Mouse (Mus musculus): ENCODE results near the gene Vmn2r90. TPM values are rescaled to one million over a fixed set of nuclear protein-coding genes. Genes with fewer than 3 reads are reported as not detected.
"Not testable (repeated sequence)": the region's sequence is repeated elsewhere in the genome, so short reads cannot be mapped to it uniquely, and the experiment has no call there.

Gene Vmn2r90
- polyA plus RNA-seq, 1 experiment from 2014 or later = not detected

DNA sequence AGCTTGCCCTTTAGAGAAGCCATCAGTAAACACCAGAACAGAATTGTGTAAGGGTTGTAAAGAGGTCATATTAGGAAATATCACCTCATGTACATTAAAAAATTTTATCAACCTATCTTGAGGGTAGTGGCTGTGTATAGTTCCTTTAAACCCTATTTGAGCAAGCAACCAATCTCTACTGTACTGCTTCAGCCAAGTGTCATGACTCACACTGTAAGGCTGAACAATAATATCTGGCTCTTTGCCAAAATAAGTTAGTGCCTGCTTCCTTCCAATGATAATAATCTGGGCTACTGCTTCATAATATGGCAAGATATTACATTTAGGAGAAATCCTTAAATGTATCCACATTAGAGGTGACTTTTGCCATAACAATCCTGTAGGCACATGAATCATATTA is 38.0 kb downstream of the Vmn2r90 start:
- H3K36me3 ChIP-seq (ENCODE audit: control insufficient read depth, insufficient read depth); H3K4me2 ChIP-seq (ENCODE audit: low read depth, low read length); H3K9me3 ChIP-seq (replicated peaks; ENCODE audit: control insufficient read depth, low read length); H3K4me3 ChIP-seq (ENCODE audit: low read length); ATAC-seq (replicated peaks; ENCODE audit: extremely low read depth, insufficient read depth, low FRiP score); H3K27ac ChIP-seq (ENCODE audit: low read length); H3K9ac ChIP-seq (ENCODE audit: low read length); H3K27me3 ChIP-seq (ENCODE audit: control insufficient read depth, insufficient read depth, low read length); H3K4me1 ChIP-seq (ENCODE audit: control insufficient read depth, insufficient read depth, low read length): not testable (repeated sequence)

DNA sequence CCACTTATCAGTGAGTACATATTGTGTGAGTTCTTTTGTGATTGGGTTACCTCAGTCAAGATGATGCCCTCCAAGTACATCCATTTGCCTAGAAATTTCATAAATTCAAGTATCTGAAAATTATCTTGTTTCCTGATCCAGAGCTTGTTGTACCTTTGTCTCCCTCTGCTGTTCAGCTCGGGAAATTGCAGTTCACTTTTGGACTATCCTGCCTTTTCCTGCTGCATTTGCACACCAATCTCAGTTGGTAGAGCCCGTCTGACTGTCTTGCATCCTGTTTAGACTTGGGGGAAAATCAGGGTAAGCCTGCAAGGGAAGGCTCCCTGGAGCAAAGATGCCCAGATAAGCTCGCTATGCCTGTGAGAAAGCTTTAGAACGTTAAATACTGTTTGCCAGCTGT is 45.8 kb downstream of the Vmn2r90 start:
- H3K4me2 ChIP-seq (ENCODE audit: low read depth, low read length) = not testable (repeated sequence)

DNA sequence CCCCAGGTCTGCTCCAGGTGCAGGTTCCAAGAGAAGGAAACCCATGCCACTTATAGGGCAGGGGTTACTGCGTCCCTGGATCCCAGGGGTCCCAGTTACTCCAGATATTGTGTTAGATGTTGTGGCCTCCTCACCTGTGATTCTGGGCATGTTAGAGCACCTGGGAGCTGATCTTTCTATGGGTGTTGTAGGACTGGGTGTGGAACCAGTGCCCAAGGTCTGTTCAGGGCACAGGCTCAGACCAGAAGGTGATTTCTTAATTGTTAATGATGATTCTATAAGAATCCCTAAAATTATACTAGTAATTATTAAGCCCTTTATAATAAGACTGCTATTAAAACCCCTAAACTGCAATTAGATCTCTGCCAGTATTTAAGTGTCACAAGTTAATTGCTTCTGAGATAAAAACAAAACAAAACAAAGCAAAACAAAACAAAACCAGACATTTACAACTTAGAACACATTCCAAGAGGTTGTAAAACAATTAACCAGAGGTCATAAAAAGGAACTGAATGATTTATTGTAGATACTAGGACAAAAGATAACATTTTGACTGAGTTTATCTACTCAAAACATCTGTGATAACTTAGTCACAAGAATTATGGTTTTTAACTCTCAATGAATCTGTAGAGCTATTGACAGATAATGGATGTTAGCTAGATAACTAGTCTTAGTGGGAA is 59.2 kb downstream of the Vmn2r90 start:
- no peak for ATAC-seq (replicated peaks; ENCODE audit: extremely low read depth, insufficient read depth, low FRiP score)
- Histone ChIP-seq H3K4me2 (ENCODE audit: low read depth, low read length) (no peak overlapping the region), H3K4me1 (ENCODE audit: control insufficient read depth, insufficient read depth, low read length) (no peaks in the 10 kb centered on the region), H3K9me3 (replicated peaks; ENCODE audit: control insufficient read depth, low read length) (no peaks in the 10 kb centered on the region), H3K9ac (ENCODE audit: low read length) (no peak overlapping the region), H3K27me3 (ENCODE audit: control insufficient read depth, insufficient read depth, low read length) (no peaks in the 10 kb centered on the region), H3K27ac (ENCODE audit: low read length) (no peak overlapping the region), H3K36me3 (ENCODE audit: control insufficient read depth, insufficient read depth) (no peaks in the 10 kb centered on the region), H3K4me3 (ENCODE audit: low read length) (no peak overlapping the region)
- WGBS = 67% methylated on average over 1 of the region's 1 CpGs

More for the DNA sequence above, 45.8 kb downstream of the Vmn2r90 start:
- H3K36me3 ChIP-seq (ENCODE audit: control insufficient read depth, insufficient read depth); ATAC-seq (replicated peaks; ENCODE audit: extremely low read depth, insufficient read depth, low FRiP score); H3K4me1 ChIP-seq (ENCODE audit: control insufficient read depth, insufficient read depth, low read length); H3K27me3 ChIP-seq (ENCODE audit: control insufficient read depth, insufficient read depth, low read length); H3K4me3 ChIP-seq (ENCODE audit: low read length); H3K27ac ChIP-seq (ENCODE audit: low read length); H3K9me3 ChIP-seq (replicated peaks; ENCODE audit: control insufficient read depth, low read length); H3K9ac ChIP-seq (ENCODE audit: low read length): not testable (repeated sequence)
- WGBS = 4% methylated on average over 4 of the region's 4 CpGs

DNA sequence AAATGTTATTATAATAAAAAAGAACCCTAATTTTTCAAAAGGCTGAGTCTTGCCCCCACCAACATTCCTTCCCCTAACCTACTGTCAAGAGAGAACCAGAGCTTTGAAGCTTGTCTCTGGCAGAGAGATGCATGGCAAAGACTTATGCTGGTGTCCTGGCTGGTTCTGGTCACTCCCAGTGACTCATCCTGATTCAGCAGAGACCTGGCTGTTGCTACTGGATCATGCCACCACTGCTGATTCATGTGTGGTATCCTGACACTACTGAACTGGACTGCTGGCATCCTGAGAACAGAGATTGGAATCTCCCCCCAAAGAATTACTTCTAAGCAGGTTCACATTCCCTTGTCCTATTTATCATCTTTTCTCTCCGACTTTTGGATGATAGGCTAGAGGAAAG is 60.7 kb downstream of the Vmn2r90 start:
- Histone ChIP-seq H3K9ac (ENCODE audit: low read length) (no peak overlapping the region), H3K4me3 (ENCODE audit: low read length) (no peak overlapping the region), H3K9me3 (replicated peaks; ENCODE audit: control insufficient read depth, low read length) (no peaks in the 10 kb centered on the region), H3K27ac (ENCODE audit: low read length) (no peak overlapping the region), H3K4me2 (ENCODE audit: low read depth, low read length) (no peak overlapping the region), H3K4me1 (ENCODE audit: control insufficient read depth, insufficient read depth, low read length) (no peaks in the 10 kb centered on the region), H3K27me3 (ENCODE audit: control insufficient read depth, insufficient read depth, low read length) (no peaks in the 10 kb centered on the region; the same call in 1 of the 2 replicates), H3K36me3 (ENCODE audit: control insufficient read depth, insufficient read depth) (no peaks in the 10 kb centered on the region)
- ATAC-seq (replicated peaks; ENCODE audit: extremely low read depth, insufficient read depth, low FRiP score) = no peak
- 34% methylated on average over 1 of the region's 1 CpGs for WGBS

DNA sequence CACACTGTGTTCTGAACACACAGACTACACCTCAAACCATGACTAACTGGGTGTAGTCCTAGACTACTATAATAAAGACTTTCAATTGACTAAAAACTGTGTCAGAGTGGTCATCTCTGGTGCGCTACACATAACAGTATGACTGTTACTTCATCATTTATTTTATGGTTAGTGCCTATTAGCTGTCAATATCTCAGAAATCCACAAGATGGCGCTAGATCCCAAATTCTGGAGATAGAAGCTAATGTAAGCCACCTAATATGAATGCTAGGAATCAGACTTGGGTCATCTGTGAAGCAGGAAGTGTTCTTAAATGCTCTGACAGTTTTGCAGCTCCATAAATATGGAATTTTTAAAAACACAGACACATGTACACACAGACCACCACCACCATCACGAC is 62.9 kb downstream of the Vmn2r90 start:
- WGBS = 13% methylated on average over 3 of the region's 3 CpGs
- no peaks in the 10 kb centered on the region for H3K4me1 ChIP-seq (ENCODE audit: control insufficient read depth, insufficient read depth, low read length)
- ATAC-seq (replicated peaks; ENCODE audit: extremely low read depth, insufficient read depth, low FRiP score) = 0 out of 2 replicates have a peak, but pooled peaks have one; percentile 28
- H3K9ac ChIP-seq (ENCODE audit: low read length) = no peak overlapping the region
- no peak overlapping the region for H3K27ac ChIP-seq (ENCODE audit: low read length)
- H3K9me3 ChIP-seq (replicated peaks; ENCODE audit: control insufficient read depth, low read length) = no peaks in the 10 kb centered on the region
- no peak overlapping the region for H3K4me3 ChIP-seq (ENCODE audit: low read length)
- no peak overlapping the region for H3K4me2 ChIP-seq (ENCODE audit: low read depth, low read length)
- no peaks in the 10 kb centered on the region for H3K36me3 ChIP-seq (ENCODE audit: control insufficient read depth, insufficient read depth)
- H3K27me3 ChIP-seq (ENCODE audit: control insufficient read depth, insufficient read depth, low read length) = no peaks in the 10 kb centered on the region; the same call in 1 of the 2 replicates

Other genes with a start within 250 kb of the Vmn2r90 start
- gene Lnpep, start 78.7 kb upstream of the Vmn2r90 start, polyA plus RNA-seq (2015; fragmentation: Nextera tagmentation; extraction: Ambion mirVana) = 12.7 and 12.9 TPM in 2 replicates
- 17.4 and 23.6 TPM in 2 replicates for gene Spaca6, start 123.4 kb downstream of the Vmn2r90 start, polyA plus RNA-seq (2015; fragmentation: Nextera tagmentation; extraction: Ambion mirVana)
- 0.98 and 1.2 TPM in 2 replicates for gene Has1, start 151.5 kb downstream of the Vmn2r90 start, polyA plus RNA-seq (2015; fragmentation: Nextera tagmentation; extraction: Ambion mirVana)
- gene Fpr1, start 180.2 kb downstream of the Vmn2r90 start, polyA plus RNA-seq (2015; fragmentation: Nextera tagmentation; extraction: Ambion mirVana) = 0.21 and 0.40 TPM in 2 replicates
- gene Fpr2, start 184.1 kb downstream of the Vmn2r90 start, polyA plus RNA-seq (2015; fragmentation: Nextera tagmentation; extraction: Ambion mirVana) = 0.21 and 0.33 TPM in 2 replicates
- gene Fpr3, start 184.1 kb downstream of the Vmn2r90 start, polyA plus RNA-seq (2015; fragmentation: Nextera tagmentation; extraction: Ambion mirVana) = not detected in 2 replicates